Mouse (Mus musculus) olfactory bulb, adult 2 months (tissue): ENCODE results near the gene Ms4a5.

Source experiments
- CTCF ChIP-seq: fragments of 200-500 bp; IDR thresholded peaks from 2 replicates; pipeline ENCODE4 v1.5.1; 2012; ENCODE audit warnings: low read depth, mild to moderate bottlenecking, low read length, moderate library complexity; ENCODE audit not compliant: insufficient read depth
- POLR2A ChIP-seq: fragments of 200-500 bp; IDR thresholded peaks from 2 replicates; pipeline ENCODE4 v1.6.1; 2012; ENCODE audit warnings: mild to moderate bottlenecking, low read depth, low read length, moderate library complexity; ENCODE audit not compliant: insufficient read depth

GRCm38 (mm10) chr19:11298939-11299338 is 15.3 kb upstream of the Ms4a5 start:
- TF ChIP-seq POLR2A = no peak
- TF ChIP-seq CTCF = no peak
